Mouse (Mus musculus) left cerebral cortex, adult 8-10 months (tissue): ENCODE data around the gene Gm6676. TPM values are rescaled to one million over a fixed set of nuclear protein-coding genes. Genes with fewer than 3 reads are reported as not detected.
"Not testable (repeated sequence)": the region's sequence is repeated elsewhere in the genome, so short reads cannot be mapped to it uniquely, and the experiment has no call there.

Source experiments
- DNase-seq, 2 experiments: peaks; one replicate each; pipeline ENCODE4 v3.0.0; 2022; ENCODE audit warnings: low spot score in 2 of 2
- total RNA-seq, 4 experiments: library from RNA; stranded (reverse); gene quantifications; 2 replicates each; pipeline ENCODE4 v1.2.4; 2022

The Gm6676 gene
- total RNA-seq: not detected

GRCm38 (mm10) chr14:7125312-7125711 is at the start of gene Gm6676:
TSS of gene Gm6676 (minus strand) at chr14:7125412.
- not testable (repeated sequence) for DNase-seq

- peak; percentile 1 to 4 for DNase-seq
Observed at GRCm38 (mm10) chr14:7174483-7174971, 49.3 kb upstream of the Gm6676 start, which contains the start of gene Gm3512. TSS of gene Gm3512 (minus strand) at chr14:7174533.

GRCm38 (mm10) chr14:7105124-7105802 is 19.9 kb downstream of the Gm6676 start:
- peak; percentile 1 to 3 for DNase-seq

- DNase-seq: not testable (repeated sequence)
Observed at GRCm38 (mm10) chr14:7100521-7100920, 24.7 kb downstream of the Gm6676 start, which contains the start of gene Gm3696. TSS of gene Gm3696 (minus strand) at chr14:7100621.

Other genes with a start within 250 kb of the Gm6676 start
- gene Gm3667, start 235.4 kb downstream of the Gm6676 start, total RNA-seq: 1 to 10 TPM; 1.4 to 2.0 (median 1.8) TPM
- gene Gm6356, start 151.6 kb downstream of the Gm6676 start, total RNA-seq: not detected
- gene Gm10406, start 98.0 kb downstream of the Gm6676 start, total RNA-seq: under 1 TPM; 0.44 to 0.84 (median 0.57) TPM
- not detected for gene Gm3685, start 80.4 kb downstream of the Gm6676 start, total RNA-seq
- 1 to 10 TPM; 1.5 to 3.6 (median 2.7) TPM for gene Gm3696, start 24.8 kb downstream of the Gm6676 start, total RNA-seq
- gene Gm3512, start 49.1 kb upstream of the Gm6676 start, total RNA-seq: 1 to 10 TPM; 1.2 to 2.0 (median 1.6) TPM
- not detected for gene Gm16434, start 69.1 kb upstream of the Gm6676 start, total RNA-seq
- not detected for gene Gm3727, start 139.3 kb upstream of the Gm6676 start, total RNA-seq
- gene Gm3739, start 189.6 kb upstream of the Gm6676 start, total RNA-seq: under 1 TPM; 0.66 to 0.98 (median 0.78) TPM
- gene Gm5797, start 207.0 kb upstream of the Gm6676 start, total RNA-seq: not detected
- gene Gm8374, start 239.7 kb upstream of the Gm6676 start, total RNA-seq: not detected